Mouse (Mus musculus) liver, adult 2 months (tissue): ENCODE data around the gene Lipm.

ENCODE experiments used
- CTCF ChIP-seq: fragments of 200-500 bp; IDR thresholded peaks from 2 replicates; pipeline ENCODE4 v1.5.1; 2011; ENCODE audit warnings: low read depth, low read length, control low read depth
- POLR2A ChIP-seq: fragments of 200-500 bp; IDR thresholded peaks from 2 replicates; pipeline ENCODE4 v1.6.1; 2011; ENCODE audit warnings: low read length, control low read depth; ENCODE audit not compliant: insufficient read depth; ENCODE audit errors: extremely low read depth

GRCm38 (mm10) chr19:34096228-34096627, 4.5 kb upstream of the Lipm start:
- TF ChIP-seq POLR2A (no peak), CTCF (no peak)
